8 mouse cellular contexts compared by ENCODE assay signal in genomic region chr6:72215582-72215981, GRCm38 (mm10). TPM values are rescaled to one million over a fixed set of nuclear protein-coding genes. Genes with fewer than 3 reads are reported as not detected.
DNase-seq lines count a peak whose midpoint lies in the region; ATAC-seq lines count a peak whose summit lies in the region.
"Had no signal": no experiment of that assay in that cellular context is flagged by ENCODE, and none has a peak within 500 bp of the region (broad histone marks: within the 10 kb centered on the region; RNA-seq: fewer than 3 reads in every experiment).

No protein-coding gene starts in this region.

- H3K9me3 ChIP-seq in heart, embryonic 11.5 days (replicated peaks; ENCODE audit: control insufficient read depth, low read length), result no peaks in the 10 kb centered on the region
- no peaks in the 10 kb centered on the region for H3K9me3 ChIP-seq in limb, embryonic 11.5 days (ENCODE audit: control insufficient read depth, low read length)

- peak overlapping the region; percentile 56; the same call in 1 of the 2 replicates for H3K9ac ChIP-seq in heart, embryonic 11.5 days (ENCODE audit: low read depth, low read length)
- no peak overlapping the region for H3K9ac ChIP-seq in limb, embryonic 11.5 days (ENCODE audit: low read length)

- no peaks in the 10 kb centered on the region for H3K36me3 ChIP-seq in heart, embryonic 11.5 days (ENCODE audit: control insufficient read depth, insufficient read depth, low read length)
- no peaks in the 10 kb centered on the region for H3K36me3 ChIP-seq in limb, embryonic 11.5 days (ENCODE audit: control insufficient read depth, insufficient read depth, low read length)

- whole genome bisulfite sequencing in heart, embryonic 11.5 days (ENCODE audit: insufficient replicate concordance), result 35% methylated on average over 6 of the region's 6 CpGs
- WGBS in limb, embryonic 11.5 days, result 8% methylated on average over 6 of the region's 6 CpGs

- peak; percentile 30 for DNase-seq in thymus, postnatal 4 days
- no peak for DNase-seq in thymus, postnatal 0 days (ENCODE audit: low spot score)
- DNase-seq in limb, embryonic 11.5 days (ENCODE audit: low spot score), result peak; percentile 46
- DNase-seq in thymus, postnatal 25 days, result no peak
- DNase-seq in left cerebral cortex, adult 18-20 months (ENCODE audit: low spot score in 2 of 2), result no peak

- H3K27ac ChIP-seq in heart, embryonic 11.5 days (ENCODE audit: low read depth, low read length), result peak overlapping the region; percentile 95
- peak overlapping the region; percentile 85 for H3K27ac ChIP-seq in limb, embryonic 11.5 days (replicated peaks; ENCODE audit: low read depth, low read length)
- H3K27ac ChIP-seq: macrophage had no signal

- ATAC-seq in heart, embryonic 11.5 days (replicated peaks; ENCODE audit: insufficient number of reproducible peaks, low FRiP score, low TSS enrichment), result no peak
- ATAC-seq in limb, embryonic 11.5 days (ENCODE audit: insufficient number of reproducible peaks, low FRiP score, low TSS enrichment, low read depth), result no peak
- ATAC-seq in cerebellum, adult (ENCODE audit: insufficient number of reproducible peaks, low FRiP score, low TSS enrichment), result no peak

- H3K27me3 ChIP-seq in heart, embryonic 11.5 days (ENCODE audit: control insufficient read depth, insufficient read depth, low read length), result no peaks in the 10 kb centered on the region
- H3K27me3 ChIP-seq in limb, embryonic 11.5 days (ENCODE audit: control insufficient read depth, insufficient read depth, low read length), result no peaks in the 10 kb centered on the region

- no peak overlapping the region for H3K4me3 ChIP-seq in heart, embryonic 11.5 days (ENCODE audit: low read depth, low read length)
- H3K4me3 ChIP-seq in limb, embryonic 11.5 days (ENCODE audit: low read depth, low read length), result no peak overlapping the region

- H3K4me2 ChIP-seq in heart, embryonic 11.5 days, result peak overlapping the region; percentile 54
- H3K4me2 ChIP-seq in limb, embryonic 11.5 days (ENCODE audit: low read depth, severe bottlenecking), result peak overlapping the region; percentile 8; the same call in 1 of the 2 replicates

- H3K4me1 ChIP-seq in heart, embryonic 11.5 days (ENCODE audit: control insufficient read depth, insufficient read depth, low read length), result peaks cover 78% of the 10 kb centered on the region
- peaks cover 76% of the 10 kb centered on the region for H3K4me1 ChIP-seq in limb, embryonic 11.5 days (ENCODE audit: control insufficient read depth, insufficient read depth, low read length)

RNA-seq across cellular contexts. Expression of gene Atoh8, which starts 19.8 kb away (rescaled TPM):
- polyA plus RNA-seq in thymus, postnatal 0 days (2015; fragmentation: Nextera tagmentation; extraction: Ambion mirVana), result 2.1 and 3.9 TPM in 2 replicates
- polyA plus RNA-seq in heart, embryonic 11.5 days (2014; fragmentation: Nextera tagmentation; extraction: Ambion mirVana), result 11.6 and 11.8 TPM in 2 replicates
- 22.3 and 22.9 TPM in 2 replicates for polyA plus RNA-seq in limb, embryonic 11.5 days (2014; fragmentation: Nextera tagmentation; extraction: Ambion mirVana)
- total RNA-seq in left cerebral cortex, adult 18-20 months (2021), result 1 to 10 TPM; 1.6 to 2.3 TPM
- polyA plus RNA-seq: macrophage had no signal

Comparison
In these comparisons a context has a peak if more than half of its experiments do, and no peak if none do; other contexts are left out.
1. DNase-seq: peak in thymus, postnatal 4 days (single experiment) and limb, embryonic 11.5 days (single experiment); none in thymus, postnatal 0 days (single experiment), thymus, postnatal 25 days (single experiment) and left cerebral cortex, adult 18-20 months (0 of 2).